Mouse (Mus musculus): Measurements from ENCODE around the gene Slc16a1.

- TF ChIP-seq CTCF (IDR thresholded peaks at IDR 0.05; ENCODE audit: low read depth) (no peak), EP300 (optimal IDR thresholded peaks at IDR 0.05) (no peak)
These were observed 36.8 kb upstream of the Slc16a1 start for GRCm38 (mm10) chr3:104601680-104602079.
